Mouse (Mus musculus): ENCODE results near the gene Cd3eap.
A peak's percentile ranks its signal among the peaks of the same experiment; 100 is the strongest.

The Cd3eap gene

DNA sequence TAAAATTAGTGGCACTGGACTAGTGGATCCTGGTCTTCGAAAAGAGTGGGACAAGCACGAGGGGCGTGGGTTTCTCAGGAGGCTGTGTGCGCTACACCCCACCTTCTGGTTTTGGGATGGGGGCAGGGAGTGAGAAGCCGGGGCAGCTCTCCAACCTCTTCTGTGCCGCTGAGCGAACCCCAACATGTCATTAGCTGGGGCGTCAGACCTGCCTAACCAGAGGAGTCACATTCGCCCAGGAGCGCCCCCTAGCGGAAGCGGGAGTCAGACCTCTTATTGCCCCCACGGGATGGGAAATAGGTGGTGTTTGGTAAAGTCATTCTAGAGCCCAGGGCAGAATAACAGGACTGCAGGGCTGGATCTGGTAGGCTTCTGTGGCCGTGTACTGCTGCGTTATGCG is 2.4 kb upstream of the Cd3eap start:
- peak; percentile 63 to 70 for DNase-seq (ENCODE audit: low spot score in 2 of 2)

DNA sequence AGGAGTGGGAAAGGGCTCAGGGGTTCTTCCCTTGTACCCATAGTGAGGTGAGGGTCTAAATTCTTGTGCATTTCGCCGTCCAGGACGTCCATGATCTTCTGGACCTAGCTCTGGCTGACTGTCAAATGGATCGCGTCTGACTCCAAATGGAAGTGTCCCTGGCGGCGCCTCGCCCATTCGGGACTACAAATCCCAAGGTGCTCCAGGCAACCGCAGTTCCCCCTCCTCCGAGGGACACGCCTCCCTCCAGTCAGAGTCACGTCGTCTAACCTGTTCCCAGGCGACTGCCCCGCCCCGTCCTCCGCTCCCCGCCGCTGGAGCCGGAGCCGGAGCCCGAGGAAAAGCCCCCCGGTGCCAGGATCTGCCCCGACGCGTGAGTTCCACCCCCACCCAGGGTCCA is 1.7 kb upstream of the Cd3eap start:
- peak; percentile 89 to 92 for DNase-seq (ENCODE audit: low spot score in 2 of 2)

DNA sequence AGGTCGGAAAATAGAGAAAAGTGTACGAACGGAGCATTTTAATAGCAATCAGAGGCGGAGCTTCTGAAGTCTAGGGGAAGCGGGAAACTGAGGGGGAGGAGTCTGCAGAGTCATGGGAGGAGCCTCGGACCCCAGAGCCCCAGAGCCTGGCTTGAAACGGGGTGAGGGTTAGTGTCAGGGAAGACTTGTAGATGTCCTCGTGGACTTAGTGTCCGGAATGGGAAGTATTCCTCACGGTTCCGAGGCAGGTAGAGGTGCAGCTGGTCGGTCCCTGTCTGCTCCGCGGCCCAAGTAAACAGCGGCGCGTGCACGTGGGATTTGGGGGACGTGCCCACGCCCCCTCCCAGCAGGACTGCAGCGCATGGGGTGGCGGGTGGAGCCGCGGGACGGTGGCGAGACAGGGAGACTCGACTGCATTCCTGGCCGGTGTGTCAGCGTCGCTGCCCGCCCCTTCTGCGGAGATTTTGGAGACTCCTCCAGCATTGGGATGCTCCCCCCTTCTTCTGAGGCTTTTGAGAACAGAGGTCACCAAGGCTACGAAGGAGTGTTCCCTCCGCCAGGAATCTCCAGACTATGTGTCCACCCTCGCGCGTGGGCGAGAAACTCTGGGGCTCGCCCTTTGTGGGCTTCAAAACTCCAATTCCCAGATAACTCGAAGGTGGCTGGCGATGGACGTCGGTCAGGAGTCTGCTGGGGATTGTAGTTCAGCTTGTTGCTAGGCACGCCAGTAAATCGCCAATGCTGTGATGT is 784 bp upstream of the Cd3eap start:
- peak; percentile 69 to 78 for DNase-seq (ENCODE audit: low spot score in 2 of 2)

DNA sequence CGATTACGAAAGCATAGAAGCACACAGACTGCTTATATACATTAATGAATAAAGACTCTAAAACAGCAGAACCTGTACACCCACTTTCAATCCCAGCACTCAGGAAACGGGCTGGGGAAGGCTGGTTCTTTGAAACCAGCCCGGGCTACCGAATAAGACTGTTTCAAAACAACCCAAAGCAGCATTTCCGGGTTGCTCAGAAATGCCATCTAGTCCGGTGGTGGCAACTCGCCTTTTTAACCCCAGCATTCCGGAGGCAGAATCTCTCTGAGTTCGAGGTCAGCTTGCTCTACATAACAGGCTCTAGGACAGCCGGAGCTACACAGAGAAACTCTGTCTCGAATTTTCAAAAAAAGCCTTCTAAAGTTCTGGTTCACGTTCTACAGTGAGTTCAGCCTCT is 649 bp downstream of the Cd3eap start:
- DNase-seq (ENCODE audit: low spot score in 2 of 2), result no peak

DNA sequence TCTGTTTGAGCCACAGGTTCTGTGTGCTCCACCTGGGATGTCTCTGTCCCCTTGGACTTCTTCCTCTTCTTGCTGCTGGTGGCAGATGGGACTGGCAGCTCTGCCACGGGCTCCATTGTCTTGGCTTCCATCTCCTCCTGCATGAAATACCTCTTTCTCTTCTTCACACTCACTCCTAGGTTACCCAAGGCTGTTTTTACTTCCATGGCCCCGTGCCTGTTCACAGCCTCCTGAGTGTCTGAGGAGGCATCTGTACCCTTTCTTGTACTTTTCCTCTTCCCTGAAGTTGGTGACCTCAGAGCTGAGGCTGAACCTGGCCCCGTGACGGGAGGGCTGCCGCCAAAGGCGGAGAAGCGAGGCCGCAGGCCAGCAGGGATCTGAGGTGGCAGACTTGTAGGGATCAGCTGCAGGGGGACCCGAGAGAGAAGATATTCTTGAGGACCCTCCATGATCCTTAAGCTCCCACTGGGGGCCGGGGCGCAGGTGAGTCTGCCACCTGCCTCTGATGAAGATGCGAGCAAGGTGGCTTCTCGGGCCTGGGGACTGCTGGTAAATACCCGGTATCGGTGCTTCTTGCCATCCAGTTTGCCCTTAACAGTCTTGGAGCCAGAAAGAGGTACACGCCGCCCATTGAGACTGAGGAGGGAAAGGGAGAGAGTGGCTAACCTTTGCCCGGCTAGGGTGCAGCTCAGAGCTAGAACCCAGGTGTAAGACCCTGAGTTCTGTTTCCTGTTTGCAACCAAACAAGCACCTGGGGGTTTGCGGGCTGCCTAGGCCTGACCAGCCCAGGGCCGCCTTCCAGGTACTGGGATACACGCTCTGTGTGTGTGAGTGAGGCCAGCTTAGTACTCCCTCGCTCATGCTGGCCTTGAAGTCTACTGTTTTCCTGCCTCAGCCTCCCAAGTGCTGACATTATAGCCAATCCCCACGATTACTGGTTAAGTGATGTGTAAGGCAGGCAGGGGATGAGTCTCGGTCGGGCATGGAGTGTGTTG is 1.6 kb downstream of the Cd3eap start:
- no peak for DNase-seq (ENCODE audit: low spot score in 2 of 2)

DNA sequence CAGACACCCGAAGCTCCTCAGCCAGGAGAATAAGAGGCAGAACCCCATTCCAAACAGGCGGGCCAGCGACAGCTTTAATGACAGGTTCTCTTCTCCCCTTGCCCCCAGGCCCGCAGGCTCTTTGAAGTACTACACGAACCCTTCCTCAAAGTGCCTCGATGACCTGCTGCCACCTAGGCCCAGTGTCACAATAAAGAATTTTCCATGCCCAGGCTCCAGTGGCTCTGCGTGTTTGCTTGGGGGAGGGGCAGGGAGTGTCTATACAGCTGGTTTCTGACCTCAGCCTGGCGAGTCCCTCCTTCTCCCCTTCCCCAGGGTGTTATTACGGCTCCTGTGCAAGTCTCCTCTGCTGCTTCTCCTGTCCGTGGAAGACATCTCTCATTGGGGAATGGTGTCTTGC is 3.0 kb downstream of the Cd3eap start:
- no peak for DNase-seq (ENCODE audit: low spot score in 2 of 2)

DNA sequence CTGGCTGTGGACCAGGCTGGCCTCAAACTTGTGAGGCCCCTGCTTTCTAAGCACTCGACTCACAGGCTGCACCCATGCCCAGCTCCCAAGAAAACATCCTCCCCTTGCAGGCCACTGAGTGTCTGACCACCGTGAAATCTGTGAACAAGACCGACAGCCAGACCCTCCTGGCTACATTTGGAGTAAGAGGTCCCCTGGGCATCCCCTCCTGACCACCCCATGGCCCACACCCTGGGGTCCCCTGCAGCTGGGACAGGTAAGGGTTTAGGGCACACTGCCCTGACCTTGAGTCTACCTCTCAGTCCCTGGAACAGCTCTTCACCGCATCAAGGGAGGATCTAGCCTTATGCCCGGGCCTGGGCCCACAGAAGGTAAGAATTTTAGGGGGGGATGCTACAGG is 4.3 kb downstream of the Cd3eap start:
- DNase-seq (ENCODE audit: low spot score in 2 of 2), result no peak

DNA sequence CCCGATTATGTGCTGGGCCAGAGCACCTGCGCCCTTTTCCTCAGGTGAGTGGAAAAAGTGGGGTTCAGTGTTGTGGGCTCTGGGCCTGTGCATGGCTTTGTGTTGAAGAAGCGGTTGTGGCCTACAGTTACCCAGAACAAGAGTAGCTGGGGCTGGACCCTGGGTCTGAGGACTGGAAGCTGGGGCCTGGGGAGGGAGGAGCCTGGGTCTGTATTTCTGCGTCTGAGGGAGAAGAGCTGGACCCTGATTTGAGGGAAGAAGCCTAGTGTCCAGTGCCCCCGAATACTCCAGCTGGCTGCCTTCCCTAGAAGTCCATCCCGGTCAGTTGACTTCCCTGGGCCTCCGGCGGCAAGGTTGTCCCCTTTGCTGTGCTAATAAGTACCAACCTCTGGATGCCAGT is 9.1 kb downstream of the Cd3eap start:
- no peak for DNase-seq (ENCODE audit: low spot score in 2 of 2)

DNA sequence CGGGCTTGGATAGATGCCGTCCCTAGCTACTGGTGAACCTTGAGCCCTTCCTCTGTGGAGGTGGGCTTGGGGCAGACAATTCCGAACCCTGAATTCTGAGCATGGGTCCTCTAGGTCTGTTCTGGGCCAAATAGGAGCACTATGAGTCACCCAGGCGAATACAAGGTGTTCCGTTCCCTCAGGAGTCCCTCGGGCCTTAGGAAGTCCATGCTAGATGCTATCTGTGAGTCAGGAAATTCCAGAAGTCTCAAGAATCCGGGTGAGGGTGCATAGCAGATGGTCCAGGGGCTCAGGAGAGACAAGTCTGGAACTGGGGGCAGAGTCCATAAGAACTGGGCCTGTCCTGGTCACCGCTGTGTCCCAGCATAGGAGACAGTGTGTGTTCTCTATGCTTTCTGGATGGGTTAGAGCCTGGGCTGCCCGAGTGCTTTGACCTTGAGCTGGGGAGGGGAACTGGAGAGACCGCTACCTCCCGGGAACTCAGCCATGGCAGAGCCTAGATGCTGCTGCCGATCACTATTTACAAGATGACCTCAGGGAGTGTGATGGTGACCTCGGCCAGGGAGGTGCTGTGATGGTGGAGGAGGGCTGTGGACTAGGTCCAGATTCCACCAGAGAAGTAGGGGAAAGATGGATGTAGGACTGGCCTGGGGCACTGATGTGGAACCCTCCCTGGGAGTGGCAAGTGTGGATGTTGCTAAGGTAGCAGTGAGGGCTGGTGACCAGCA is 9.9 kb downstream of the Cd3eap start:
- no peak for DNase-seq (ENCODE audit: low spot score in 2 of 2)

DNA sequence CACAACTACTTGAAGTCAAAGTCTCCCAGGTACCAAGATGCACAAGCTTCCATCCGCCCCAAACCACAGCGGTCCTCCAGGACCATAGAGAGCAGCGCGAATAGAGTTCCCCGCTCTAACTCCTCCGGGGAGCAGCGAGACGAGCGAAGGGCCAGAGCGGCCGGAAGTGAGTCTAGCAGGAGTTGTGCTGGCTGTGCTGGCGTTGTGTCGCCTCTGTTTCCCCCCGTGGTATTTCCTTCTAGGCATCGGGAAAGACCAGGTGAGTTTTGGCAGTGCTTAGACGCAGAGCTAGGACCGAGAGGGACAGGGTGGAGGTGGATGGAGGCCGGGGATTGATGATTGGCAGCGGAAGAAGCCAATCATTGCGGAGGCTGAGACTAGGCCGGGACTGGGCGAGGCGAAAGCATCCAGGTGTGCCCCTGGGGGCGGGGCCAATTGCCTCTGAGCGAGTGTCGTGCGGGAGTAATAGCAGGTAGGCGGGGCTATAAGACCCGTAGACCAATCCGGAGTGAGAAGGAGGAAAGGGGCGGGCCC is 14.3 kb downstream of the Cd3eap start:
- peak; percentile 92 to 95 for DNase-seq (ENCODE audit: low spot score in 2 of 2)

DNA sequence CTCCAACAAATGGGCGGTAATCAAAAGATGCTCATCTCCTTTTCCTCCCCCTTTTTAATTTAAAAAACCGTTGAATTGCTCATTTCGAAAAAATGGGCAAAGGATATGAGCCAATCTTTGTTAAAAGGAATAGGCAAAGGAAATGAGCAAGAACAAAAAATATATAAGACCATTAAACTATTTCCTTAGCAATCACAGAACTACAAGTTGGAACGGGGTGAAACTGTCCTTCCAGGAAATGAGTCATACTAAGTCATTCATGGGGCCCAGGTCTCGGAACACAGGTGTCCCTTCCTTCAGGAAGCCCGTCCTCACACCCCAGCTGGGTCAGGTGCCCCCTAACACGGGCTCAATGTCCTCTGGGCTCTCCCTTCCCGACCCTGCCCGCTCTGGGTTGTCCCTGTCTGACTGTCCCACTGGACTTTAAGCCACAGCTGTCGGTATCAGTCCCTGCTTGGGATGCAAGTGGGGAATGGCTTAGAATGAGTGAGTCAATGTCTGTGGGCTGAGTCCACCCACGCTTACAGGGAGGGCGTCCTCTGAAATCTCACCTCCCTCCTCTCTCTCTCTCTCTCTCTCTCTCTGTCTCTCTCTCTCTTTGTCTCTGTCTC is 14.9 kb downstream of the Cd3eap start, which contains the start of gene Ercc1:
TSS of gene Ercc1 (plus strand) at position 542 of the 611 bp plus-strand sequence.
- DNase-seq (ENCODE audit: low spot score in 2 of 2), result peak in 1 of 2 experiments; percentile 49

DNA sequence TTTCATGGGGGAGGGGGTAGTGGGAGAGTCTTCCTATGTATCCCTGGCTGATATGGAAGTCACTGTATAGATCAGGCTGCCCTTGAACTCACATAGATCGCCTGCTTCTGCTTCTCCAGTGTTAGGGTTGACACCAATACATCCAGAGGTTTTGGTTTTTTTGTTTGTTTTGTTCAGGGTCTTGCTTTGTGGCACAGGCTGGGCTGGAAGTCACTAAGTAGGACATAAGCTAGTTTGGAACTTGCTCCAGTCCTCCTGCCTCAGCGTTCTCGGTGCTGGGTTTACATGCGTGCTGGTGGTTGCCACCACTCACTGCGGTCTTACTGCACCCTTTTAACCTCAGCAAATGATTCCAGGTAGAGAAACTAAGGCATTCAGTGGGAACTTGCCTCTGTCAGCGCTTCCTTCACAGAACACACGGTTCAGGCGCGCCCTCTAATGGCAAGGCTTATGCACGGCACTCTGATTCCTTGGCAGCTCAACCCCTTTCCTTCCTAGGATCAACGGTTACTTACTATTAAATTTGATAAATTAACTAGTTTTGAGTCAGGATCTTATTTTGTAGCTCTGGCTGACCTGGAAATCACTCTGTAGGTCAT is 16.0 kb downstream of the Cd3eap start:
- peak; percentile 72 to 81 for DNase-seq (ENCODE audit: low spot score in 2 of 2)

DNA sequence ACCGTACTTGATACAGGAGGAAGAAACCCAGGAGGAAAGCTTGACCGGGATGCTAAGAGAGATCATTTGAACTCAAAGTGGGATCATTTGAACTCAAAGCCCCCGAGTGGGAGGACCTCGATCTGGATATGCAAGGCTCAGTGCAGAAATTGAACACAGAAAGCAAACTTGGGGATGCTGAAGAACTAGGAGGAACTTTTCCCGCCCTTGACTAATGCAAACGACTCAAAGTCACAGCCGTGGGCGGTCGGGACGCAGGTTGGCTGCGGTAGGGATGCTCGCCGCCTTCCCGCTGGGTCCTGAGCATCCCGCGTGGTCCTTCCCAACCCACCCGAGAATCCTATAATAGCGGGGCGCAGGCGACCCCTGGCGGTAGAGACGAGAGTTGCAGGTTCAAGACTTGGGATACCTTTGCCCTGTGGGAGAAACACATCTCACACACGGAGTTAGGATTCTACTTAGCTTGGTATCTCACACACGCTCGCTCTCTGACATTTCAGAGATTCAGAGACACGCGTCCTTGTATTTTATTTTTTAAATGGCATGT is 16.7 kb downstream of the Cd3eap start:
- peak; percentile 91 to 92 for DNase-seq (ENCODE audit: low spot score in 2 of 2)

DNA sequence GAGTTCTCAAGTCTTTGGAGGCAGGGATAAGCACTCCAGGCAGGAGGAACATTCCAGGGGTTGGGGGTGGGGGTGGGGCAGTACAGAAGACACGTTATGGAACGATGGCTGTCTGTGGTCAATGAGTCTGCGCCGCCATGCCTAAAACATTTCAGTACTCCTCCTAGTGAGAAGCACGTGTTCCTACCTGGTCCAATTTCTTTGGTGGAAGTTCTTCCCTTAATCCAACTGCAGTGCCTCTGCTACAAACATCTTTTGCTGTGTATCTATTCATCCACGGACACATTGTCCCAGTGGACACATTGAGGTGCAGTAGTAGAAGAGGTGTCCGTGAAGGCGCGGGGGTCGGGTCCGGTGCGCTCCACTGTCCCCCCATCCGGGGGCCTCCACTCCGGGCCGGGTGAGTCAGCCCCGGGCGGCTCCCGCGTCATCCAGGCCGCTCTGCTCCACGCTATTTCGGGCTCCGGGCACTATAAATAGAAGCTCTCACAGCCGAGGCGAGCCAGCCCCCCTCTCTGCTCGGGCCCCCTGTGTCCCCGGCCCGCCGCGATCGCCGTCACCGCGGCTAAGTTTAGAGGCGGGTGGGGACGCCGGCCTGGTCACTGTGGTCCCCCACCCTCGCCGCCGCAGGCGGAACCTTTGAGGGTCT is 17.4 kb downstream of the Cd3eap start:
- peak; percentile 62 for DNase-seq (ENCODE audit: low spot score in 2 of 2)

DNA sequence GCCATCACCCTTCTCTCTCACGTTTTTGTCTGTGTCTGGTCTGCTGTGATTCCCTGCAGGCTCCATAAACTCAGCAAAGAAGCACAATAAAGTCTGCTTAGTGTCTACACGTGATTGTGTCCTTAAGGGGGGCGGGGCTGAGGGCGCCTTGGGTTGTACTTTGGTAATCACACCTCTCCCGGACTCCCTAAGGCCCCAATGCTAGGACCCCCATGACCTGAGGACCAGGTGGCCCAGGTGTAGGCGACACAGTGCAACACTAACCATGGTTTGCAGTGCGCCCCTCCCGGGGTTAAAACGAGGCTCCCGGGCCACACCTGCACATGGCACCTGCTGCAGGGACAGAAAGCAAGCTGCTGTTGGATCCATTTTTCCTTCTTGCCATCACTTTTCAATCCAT is 18.0 kb downstream of the Cd3eap start:
- DNase-seq (ENCODE audit: low spot score in 2 of 2), result no peak

DNA sequence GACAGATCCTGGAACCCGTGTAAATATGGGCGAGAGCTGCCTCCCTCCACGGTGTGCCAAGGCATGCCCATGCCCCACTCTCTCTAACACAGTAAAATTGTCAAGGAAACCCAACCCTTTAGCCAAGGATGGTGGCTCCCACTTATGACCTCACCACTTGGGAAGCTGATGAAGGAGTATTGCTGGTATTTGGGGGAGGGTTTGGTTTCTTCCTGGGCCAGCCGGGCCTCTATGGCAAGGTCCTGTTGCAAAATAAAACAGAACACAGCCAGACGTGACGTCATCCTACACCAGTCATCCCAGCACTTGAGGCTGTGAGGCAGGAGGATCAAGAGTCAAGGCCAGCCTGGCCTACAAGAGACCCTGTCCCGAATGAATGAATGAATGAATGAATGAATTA is 20.7 kb downstream of the Cd3eap start:
- DNase-seq (ENCODE audit: low spot score in 2 of 2), result no peak

DNA sequence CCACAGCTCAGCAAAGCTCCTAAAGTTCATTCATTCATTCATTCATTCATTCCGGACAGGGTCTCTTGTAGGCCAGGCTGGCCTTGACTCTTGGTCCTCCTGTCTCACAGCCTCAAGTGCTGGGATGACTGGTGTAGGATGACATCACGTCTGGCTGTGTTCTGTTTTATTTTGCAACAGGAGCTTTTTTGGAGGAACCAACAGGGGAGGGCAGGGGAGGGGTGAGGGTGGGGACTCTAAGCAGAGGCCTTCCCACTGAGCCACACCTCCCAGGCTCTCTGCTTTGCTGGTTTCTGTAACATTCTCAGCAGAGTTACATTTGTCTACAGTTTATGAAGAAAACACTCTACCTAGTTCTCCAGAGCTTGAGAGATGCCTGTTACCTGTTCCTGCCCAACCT is 21.2 kb downstream of the Cd3eap start:
- no peak for DNase-seq (ENCODE audit: low spot score in 2 of 2)

DNA sequence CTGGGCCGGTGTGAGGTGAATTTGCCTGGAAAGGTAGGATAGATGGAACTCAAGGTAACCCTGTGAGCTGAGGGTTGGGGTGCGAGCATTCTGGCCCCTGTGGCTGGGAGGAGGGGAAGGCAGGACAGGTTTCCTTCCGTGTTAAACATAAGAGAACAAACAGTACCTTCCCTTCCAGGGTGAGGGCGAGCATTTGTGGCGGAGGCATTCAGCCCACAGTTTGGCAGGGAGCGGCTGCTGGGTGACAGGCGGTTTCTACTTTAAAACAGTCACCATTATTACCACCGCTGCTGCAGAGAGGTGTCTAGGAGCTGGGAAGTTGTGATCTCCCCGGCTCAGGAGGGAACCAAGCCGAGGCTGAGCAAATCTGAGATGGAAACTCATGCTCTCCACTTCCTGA is 22.2 kb downstream of the Cd3eap start:
- peak; percentile 46 to 56 for DNase-seq (ENCODE audit: low spot score in 2 of 2)

DNA sequence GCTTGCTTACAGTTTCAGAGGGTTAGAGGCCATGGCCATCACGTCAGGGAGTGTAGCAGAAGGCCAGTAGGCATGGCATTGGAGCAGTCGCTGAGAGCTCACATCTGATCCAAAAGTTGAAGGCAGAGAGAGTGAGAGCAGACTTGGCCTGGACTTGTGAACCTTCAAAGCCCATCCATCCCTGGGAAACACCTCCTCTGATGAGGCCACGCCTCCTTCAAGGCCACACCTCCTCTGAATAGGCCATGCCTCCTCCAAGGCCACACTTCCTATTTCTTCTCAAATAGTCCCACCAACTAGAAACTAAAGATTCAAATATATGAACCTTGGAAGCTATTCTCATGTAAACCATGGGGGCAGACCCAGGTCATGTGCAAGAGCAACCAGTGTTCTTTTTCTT is 23.7 kb downstream of the Cd3eap start:
- DNase-seq (ENCODE audit: low spot score in 2 of 2), result no peak

DNA sequence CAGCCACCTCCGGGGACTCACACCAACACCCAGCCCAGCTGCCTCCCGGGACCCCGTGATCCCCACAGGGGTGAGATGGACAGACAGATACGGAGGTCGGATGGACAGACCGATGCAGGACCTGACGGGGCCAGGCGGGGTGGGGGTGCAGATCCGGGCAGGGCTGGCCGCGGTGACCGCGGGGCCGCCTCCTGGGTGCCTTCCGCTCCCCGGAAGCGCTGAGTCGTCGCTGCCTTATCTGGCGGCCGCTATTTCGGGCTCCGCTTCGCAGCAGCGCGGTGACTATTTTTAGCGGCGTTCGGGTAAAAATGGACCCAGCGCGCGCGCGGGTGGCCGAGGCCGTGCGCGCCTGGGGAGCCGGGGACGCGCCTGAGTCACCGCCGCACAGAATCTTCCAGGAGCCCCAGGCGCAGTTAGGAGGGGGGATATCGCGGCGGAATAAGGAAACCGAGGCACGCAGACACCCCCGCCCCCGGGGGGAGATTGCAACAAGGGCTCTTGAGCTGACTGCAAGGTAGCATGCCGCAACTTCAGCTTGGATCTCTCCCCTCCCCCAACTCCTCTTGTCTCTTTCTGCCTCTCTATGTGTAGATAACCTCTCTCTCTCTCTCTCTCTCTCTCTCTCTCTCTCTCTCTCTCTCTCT is 26.5 kb downstream of the Cd3eap start:
- peak; percentile 85 to 92 for DNase-seq (ENCODE audit: low spot score in 2 of 2)

All from frontal cortex, postnatal 36 days (tissue).